Mouse (Mus musculus) natural killer cell, adult 2 months (primary cell): ENCODE results near the gene Gm10447.
"Not testable (repeated sequence)": the region's sequence is repeated elsewhere in the genome, so short reads cannot be mapped to it uniquely, and the experiment has no call there.

Experiments
- DNase-seq, 2 experiments: peaks; one replicate each; pipeline ENCODE4 v3.0.0; 2022; ENCODE audit warnings: low spot score in 2 of 2

Gene Gm10447

GRCm38 (mm10) chr11:53443861-53444260, 13.0 kb downstream of the Gm10447 start:
- peak; percentile 25 to 37 for DNase-seq

GRCm38 (mm10) chr11:53441921-53442320, 15.0 kb downstream of the Gm10447 start:
- DNase-seq = no peak

GRCm38 (mm10) chr11:53436338-53436737, 20.6 kb downstream of the Gm10447 start:
- no peak for DNase-seq

GRCm38 (mm10) chr11:53435504-53435903, 21.4 kb downstream of the Gm10447 start:
- no peak for DNase-seq

- DNase-seq = no peak
These were observed 23.9 kb downstream of the Gm10447 start for GRCm38 (mm10) chr11:53433057-53433456.

- peak in 1 of 2 experiments; percentile 9 for DNase-seq
These were observed 25.4 kb downstream of the Gm10447 start for GRCm38 (mm10) chr11:53431347-53432056.

- peak; percentile 99 for DNase-seq
These were observed 26.1 kb downstream of the Gm10447 start, which contains the start of the genes Uqcrq and Gdf9 for GRCm38 (mm10) chr11:53430670-53431346. Gene Uqcrq (minus strand): TSS chr11:53430831. Gene Gdf9 (plus strand): TSS chr11:53431023.

- DNase-seq = peak in 1 of 2 experiments; percentile 67
These were observed 26.6 kb downstream of the Gm10447 start for GRCm38 (mm10) chr11:53430300-53430669.

- DNase-seq = no peak
These were observed 27.7 kb downstream of the Gm10447 start for GRCm38 (mm10) chr11:53429182-53429581.

GRCm38 (mm10) chr11:53428716-53429057, 28.2 kb downstream of the Gm10447 start:
- no peak for DNase-seq

GRCm38 (mm10) chr11:53427993-53428715, 28.8 kb downstream of the Gm10447 start:
- DNase-seq = no peak

GRCm38 (mm10) chr11:53426914-53427313, 30.0 kb downstream of the Gm10447 start:
- not testable (repeated sequence) for DNase-seq

GRCm38 (mm10) chr11:53425711-53426255, 31.1 kb downstream of the Gm10447 start:
- DNase-seq = no peak

GRCm38 (mm10) chr11:53425251-53425650, 31.7 kb downstream of the Gm10447 start:
- no peak for DNase-seq

GRCm38 (mm10) chr11:53424826-53425225, 32.1 kb downstream of the Gm10447 start:
- DNase-seq = no peak

- no peak for DNase-seq
These were observed 33.9 kb downstream of the Gm10447 start, which contains the start of gene Leap2 for GRCm38 (mm10) chr11:53423036-53423435. Gene Leap2 (minus strand): TSS chr11:53423170.

GRCm38 (mm10) chr11:53418048-53418447, 38.9 kb downstream of the Gm10447 start:
- DNase-seq = no peak

GRCm38 (mm10) chr11:53413871-53414270, 43.0 kb downstream of the Gm10447 start:
- DNase-seq = no peak

- DNase-seq = no peak
These were observed 45.2 kb downstream of the Gm10447 start for GRCm38 (mm10) chr11:53411738-53412137.
